In the genomic region with DNA sequence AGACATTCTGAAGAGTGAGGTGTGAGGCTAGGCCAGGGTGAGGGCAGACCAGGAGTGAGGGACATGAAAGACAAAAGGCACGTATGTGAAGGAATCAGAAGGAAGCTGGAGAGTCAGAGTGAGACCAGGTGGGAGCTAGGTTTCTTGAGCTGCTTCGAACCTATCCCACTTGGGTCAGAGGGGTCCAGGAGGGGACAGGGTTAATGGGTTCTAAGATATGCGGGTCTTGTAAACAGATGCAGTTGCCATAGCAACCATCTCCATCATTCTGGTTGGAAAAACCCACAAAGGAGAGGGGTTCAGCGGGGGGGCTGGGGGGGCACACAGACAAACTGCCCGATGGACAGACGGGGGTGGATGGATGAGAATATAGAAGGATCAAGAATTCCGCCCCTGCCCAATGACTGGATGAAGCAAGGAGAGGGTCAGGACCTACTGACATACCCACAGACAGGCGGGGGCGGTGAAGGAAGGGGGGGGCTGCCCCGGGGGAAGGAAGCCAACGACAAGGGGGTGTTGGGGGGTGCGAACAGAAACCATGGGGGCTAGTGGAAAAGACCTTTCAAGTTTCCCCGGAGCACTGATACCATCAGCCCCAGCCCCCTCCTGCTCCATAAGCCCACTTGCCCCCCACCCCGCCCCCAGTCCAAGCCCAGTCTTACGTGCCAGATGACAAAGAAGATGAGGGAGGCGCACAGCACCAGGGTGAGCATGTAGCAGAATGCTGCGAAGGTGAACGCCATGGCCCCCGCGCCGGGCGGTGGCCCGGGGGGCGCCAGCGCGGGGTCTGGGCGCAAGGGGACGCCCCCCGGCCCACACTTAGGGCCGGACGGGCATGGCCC, we compare ENCODE assay signal across 8 mouse cellular contexts. TPM values are rescaled to one million over a fixed set of nuclear protein-coding genes. Genes with fewer than 3 reads are reported as not detected.
A peak's percentile ranks its signal among the peaks of the same experiment; 100 is the strongest.
DNase-seq lines count a peak whose midpoint lies in the region; ATAC-seq and TF ChIP-seq lines count a peak whose summit lies in the region.

No protein-coding gene starts in this region.

- peak overlapping the region; percentile 86 for H3K27ac ChIP-seq in forebrain, embryonic 13.5 days
- no peak overlapping the region for H3K27ac ChIP-seq in liver, embryonic 15.5 days (replicated peaks)

- H3K36me3 ChIP-seq in erythroblast, embryonic 14.5 days (ENCODE audit: control insufficient read depth), result peaks cover 46% of the 10 kb centered on the region
- peaks cover 18% of the 10 kb centered on the region for H3K36me3 ChIP-seq in C2C12 (ENCODE audit: control insufficient read depth, insufficient read depth)
- peaks cover 49% of the 10 kb centered on the region for H3K36me3 ChIP-seq in forebrain, embryonic 13.5 days (ENCODE audit: poor library complexity, severe bottlenecking)
- H3K36me3 ChIP-seq in liver, embryonic 15.5 days (replicated peaks), result peaks cover 37% of the 10 kb centered on the region

- H3ac ChIP-seq in C2C12 (ENCODE audit: control insufficient read depth, insufficient read length, low read depth), result peak overlapping the region; percentile 69

- no peaks in the 10 kb centered on the region for H3K79me3 ChIP-seq in C2C12 (ENCODE audit: low read depth)

- no peak for DNase-seq in left cerebral cortex, adult 9 months (ENCODE audit: low spot score in 2 of 2)
- DNase-seq in gastrocnemius, postnatal 25 days, result no peak

- TF ChIP-seq CTCF in C2C12 (IDR thresholded peaks at IDR 0.05; ENCODE audit: control insufficient read depth, insufficient read depth, insufficient read length), result no peak

- WGBS in forebrain, embryonic 13.5 days, result 4% methylated on average over 30 of the region's 31 CpGs
- WGBS in liver, embryonic 15.5 days (ENCODE audit: insufficient replicate concordance), result 10% methylated on average over 30 of the region's 31 CpGs

- H3K4me1 ChIP-seq in erythroblast, embryonic 14.5 days (ENCODE audit: control insufficient read depth), result peaks cover 41% of the 10 kb centered on the region
- peaks cover 65% of the 10 kb centered on the region for H3K4me1 ChIP-seq in forebrain, embryonic 13.5 days
- H3K4me1 ChIP-seq in liver, embryonic 15.5 days (replicated peaks), result peaks cover 41% of the 10 kb centered on the region

- no peak for ATAC-seq in erythroblast, adult 5-6 weeks (replicated peaks; ENCODE audit: low FRiP score, poor library complexity, severe bottlenecking)
- peak; percentile 20 for ATAC-seq in forebrain, embryonic 13.5 days
- no peak for ATAC-seq in liver, embryonic 15.5 days (ENCODE audit: insufficient read depth)
- ATAC-seq in megakaryocyte progenitor cell, adult 5-6 weeks (replicated peaks; ENCODE audit: poor library complexity), result no peak

- no peaks in the 10 kb centered on the region for H3K9me3 ChIP-seq in erythroblast, embryonic 14.5 days (ENCODE audit: control insufficient read depth, low read length)
- no peaks in the 10 kb centered on the region for H3K9me3 ChIP-seq in forebrain, embryonic 13.5 days (replicated peaks)
- H3K9me3 ChIP-seq in liver, embryonic 15.5 days (replicated peaks), result no peaks in the 10 kb centered on the region

- peak overlapping the region; percentile 83 for H3K9ac ChIP-seq in forebrain, embryonic 13.5 days
- peak overlapping the region; percentile 42; the same call in 1 of the 2 replicates for H3K9ac ChIP-seq in liver, embryonic 15.5 days

- no peaks in the 10 kb centered on the region for H3K79me2 ChIP-seq in C2C12 (ENCODE audit: control insufficient read depth, insufficient read depth)

- peak overlapping the region; percentile 47 for H3K4me3 ChIP-seq in erythroblast, embryonic 14.5 days (replicated peaks)
- no peak overlapping the region for H3K4me3 ChIP-seq in C2C12 (ENCODE audit: insufficient read depth, poor library complexity, severe bottlenecking)
- peak overlapping the region; percentile 61 for H3K4me3 ChIP-seq in forebrain, embryonic 13.5 days
- peak overlapping the region; percentile 49 for H3K4me3 ChIP-seq in liver, embryonic 15.5 days (replicated peaks)

- peak overlapping the region; percentile 71 for H3K4me2 ChIP-seq in forebrain, embryonic 13.5 days
- peak overlapping the region; percentile 85 for H3K4me2 ChIP-seq in liver, embryonic 15.5 days

- H3K27me3 ChIP-seq in erythroblast, embryonic 14.5 days (ENCODE audit: control insufficient read depth), result peaks cover 35% of the 10 kb centered on the region
- H3K27me3 ChIP-seq in C2C12 (ENCODE audit: control insufficient read depth, insufficient read depth, insufficient read length), result no peaks in the 10 kb centered on the region
- no peaks in the 10 kb centered on the region for H3K27me3 ChIP-seq in forebrain, embryonic 13.5 days
- peaks cover 36% of the 10 kb centered on the region for H3K27me3 ChIP-seq in liver, embryonic 15.5 days

TF ChIP-seq in C2C12, 6 proteins besides CTCF, POLR2A, EP300 and RAD21:
- TF ChIP-seq FOSL1 (IDR thresholded peaks at IDR 0.05; ENCODE audit: insufficient read depth, low read length, poor library complexity, severe bottlenecking) (no peak), MYOG (IDR thresholded peaks at IDR 0.05; ENCODE audit: control insufficient read depth, extremely low read depth, insufficient read length) (no peak), CEBPB (IDR thresholded peaks at IDR 0.05; ENCODE audit: low read depth) (no peak), MYOD1 (IDR thresholded peaks at IDR 0.05; ENCODE audit: control insufficient read depth, insufficient read length, low read depth) (no peak), USF1 (IDR thresholded peaks at IDR 0.05; ENCODE audit: low read depth) (no peak), MAX (IDR thresholded peaks at IDR 0.05) (no peak)

RNA-seq across cellular contexts. Expression of gene Cnih2, which starts 0.6 kb away (rescaled TPM):
- 0.12 and 0.17 TPM in 2 replicates for polyA plus RNA-seq in erythroblast, embryonic 14.5 days (2012)
- not detected in 2 replicates for total RNA-seq in erythroblast, adult 5-6 weeks (2015; ENCODE audit: low replicate concordance)
- total RNA-seq in erythroblast, adult 5-6 weeks (2017; ENCODE audit: low replicate concordance), result not detected in 2 replicates
- polyA plus RNA-seq in C2C12 (2012; fragmentation: generic; extraction: Trizol), result 1.9 TPM
- polyA plus RNA-seq in forebrain, embryonic 13.5 days (2015; fragmentation: Nextera tagmentation; extraction: Ambion mirVana), result 208 and 212 TPM in 2 replicates
- polyA plus RNA-seq in liver, embryonic 15.5 days (2015; fragmentation: Nextera tagmentation; extraction: Ambion mirVana), result 0.68 and 0.83 TPM in 2 replicates
- 0.17 and 0.66 TPM in 2 replicates for total RNA-seq in megakaryocyte progenitor cell, adult 5-6 weeks (2015)
- total RNA-seq in megakaryocyte progenitor cell, adult 5-6 weeks (2017), result not detected in 2 replicates
- not detected for total RNA-seq in gastrocnemius, postnatal 25 days (2021)

RNA-seq across cellular contexts. Expression of gene Rab1b, which starts 9.1 kb away (rescaled TPM):
- 16.9 and 17.0 TPM in 2 replicates for polyA plus RNA-seq in erythroblast, embryonic 14.5 days (2012)
- 14.4 and 23.6 TPM in 2 replicates for total RNA-seq in erythroblast, adult 5-6 weeks (2015; ENCODE audit: low replicate concordance)
- total RNA-seq in erythroblast, adult 5-6 weeks (2017; ENCODE audit: low replicate concordance), result 19.4 and 22.9 TPM in 2 replicates
- 212 TPM for polyA plus RNA-seq in C2C12 (2012; fragmentation: generic; extraction: Trizol)
- polyA plus RNA-seq in forebrain, embryonic 13.5 days (2015; fragmentation: Nextera tagmentation; extraction: Ambion mirVana), result 235 and 252 TPM in 2 replicates
- 85.4 and 89.7 TPM in 2 replicates for polyA plus RNA-seq in liver, embryonic 15.5 days (2015; fragmentation: Nextera tagmentation; extraction: Ambion mirVana)
- 50.8 and 56.7 TPM in 2 replicates for total RNA-seq in megakaryocyte progenitor cell, adult 5-6 weeks (2015)
- total RNA-seq in megakaryocyte progenitor cell, adult 5-6 weeks (2017), result 78.1 and 106 TPM in 2 replicates
- total RNA-seq in gastrocnemius, postnatal 25 days (2021), result 100 to 1,000 TPM; 113 to 127 TPM

RNA-seq across cellular contexts. Expression of gene Yif1a, which starts 9.4 kb away (rescaled TPM):
- 0.79 and 0.94 TPM in 2 replicates for polyA plus RNA-seq in erythroblast, embryonic 14.5 days (2012)
- 6.3 and 7.1 TPM in 2 replicates for total RNA-seq in erythroblast, adult 5-6 weeks (2015; ENCODE audit: low replicate concordance)
- 1.9 and 2.5 TPM in 2 replicates for total RNA-seq in erythroblast, adult 5-6 weeks (2017; ENCODE audit: low replicate concordance)
- 57.6 TPM for polyA plus RNA-seq in C2C12 (2012; fragmentation: generic; extraction: Trizol)
- 62.4 and 71.4 TPM in 2 replicates for polyA plus RNA-seq in forebrain, embryonic 13.5 days (2015; fragmentation: Nextera tagmentation; extraction: Ambion mirVana)
- 49.4 and 55.3 TPM in 2 replicates for polyA plus RNA-seq in liver, embryonic 15.5 days (2015; fragmentation: Nextera tagmentation; extraction: Ambion mirVana)
- total RNA-seq in megakaryocyte progenitor cell, adult 5-6 weeks (2015), result 44.2 and 45.3 TPM in 2 replicates
- total RNA-seq in megakaryocyte progenitor cell, adult 5-6 weeks (2017), result 9.1 and 12.3 TPM in 2 replicates
- 10 to 100 TPM; 38.1 to 47.5 TPM for total RNA-seq in gastrocnemius, postnatal 25 days (2021)

RNA-seq across cellular contexts. Expression of gene Tmem151a, which starts 12.4 kb away (rescaled TPM):
- 0.02 TPM in 1 of 2 replicates, not detected in the other for polyA plus RNA-seq in erythroblast, embryonic 14.5 days (2012)
- total RNA-seq in erythroblast, adult 5-6 weeks (2015; ENCODE audit: low replicate concordance), result not detected in 2 replicates
- not detected in 2 replicates for total RNA-seq in erythroblast, adult 5-6 weeks (2017; ENCODE audit: low replicate concordance)
- polyA plus RNA-seq in C2C12 (2012; fragmentation: generic; extraction: Trizol), result 4.6 TPM
- 2.3 and 2.8 TPM in 2 replicates for polyA plus RNA-seq in forebrain, embryonic 13.5 days (2015; fragmentation: Nextera tagmentation; extraction: Ambion mirVana)
- 0.41 and 0.45 TPM in 2 replicates for polyA plus RNA-seq in liver, embryonic 15.5 days (2015; fragmentation: Nextera tagmentation; extraction: Ambion mirVana)
- 0.02 TPM in 1 of 2 replicates, not detected in the other for total RNA-seq in megakaryocyte progenitor cell, adult 5-6 weeks (2015)
- not detected in 2 replicates for total RNA-seq in megakaryocyte progenitor cell, adult 5-6 weeks (2017)
- not detected for total RNA-seq in gastrocnemius, postnatal 25 days (2021)

RNA-seq across cellular contexts. Expression of gene Klc2, which starts 20.6 kb away (rescaled TPM):
- polyA plus RNA-seq in erythroblast, embryonic 14.5 days (2012), result 0.52 and 1.2 TPM in 2 replicates
- total RNA-seq in erythroblast, adult 5-6 weeks (2015; ENCODE audit: low replicate concordance), result 4.2 TPM in 1 of 2 replicates, not detected in the other
- 1.4 TPM in 1 of 2 replicates, not detected in the other for total RNA-seq in erythroblast, adult 5-6 weeks (2017; ENCODE audit: low replicate concordance)
- polyA plus RNA-seq in C2C12 (2012; fragmentation: generic; extraction: Trizol), result 30.5 TPM
- polyA plus RNA-seq in forebrain, embryonic 13.5 days (2015; fragmentation: Nextera tagmentation; extraction: Ambion mirVana), result 41.1 and 43.6 TPM in 2 replicates
- 1.7 and 2.7 TPM in 2 replicates for polyA plus RNA-seq in liver, embryonic 15.5 days (2015; fragmentation: Nextera tagmentation; extraction: Ambion mirVana)
- 1.2 and 1.6 TPM in 2 replicates for total RNA-seq in megakaryocyte progenitor cell, adult 5-6 weeks (2015)
- 2.7 and 3.8 TPM in 2 replicates for total RNA-seq in megakaryocyte progenitor cell, adult 5-6 weeks (2017)
- 10 to 100 TPM; 51.9 TPM for total RNA-seq in gastrocnemius, postnatal 25 days (2021)

Comparison
In these comparisons a context has a peak if more than half of its experiments do, and no peak if none do; other contexts are left out.
1. RNA of gene Cnih2, which starts 0.6 kb away (polyA plus RNA-seq): 208 to 212 TPM in forebrain, embryonic 13.5 days; 1.9 TPM in C2C12 (single experiment), 0.68 to 0.83 TPM in liver, embryonic 15.5 days and 0.12 to 0.17 TPM in erythroblast, embryonic 14.5 days; every median in the first group is over 10 times any median in the second.
2. RNA of gene Yif1a, which starts 9.4 kb away (polyA plus RNA-seq): 62.4 to 71.4 TPM in forebrain, embryonic 13.5 days, 57.6 TPM in C2C12 (single experiment) and 49.4 to 55.3 TPM in liver, embryonic 15.5 days; 0.79 to 0.94 TPM in erythroblast, embryonic 14.5 days; every median in the first group is over 10 times any median in the second.